Comparison of ENCODE assay signal across 9 mouse cellular contexts in the genomic region with DNA sequence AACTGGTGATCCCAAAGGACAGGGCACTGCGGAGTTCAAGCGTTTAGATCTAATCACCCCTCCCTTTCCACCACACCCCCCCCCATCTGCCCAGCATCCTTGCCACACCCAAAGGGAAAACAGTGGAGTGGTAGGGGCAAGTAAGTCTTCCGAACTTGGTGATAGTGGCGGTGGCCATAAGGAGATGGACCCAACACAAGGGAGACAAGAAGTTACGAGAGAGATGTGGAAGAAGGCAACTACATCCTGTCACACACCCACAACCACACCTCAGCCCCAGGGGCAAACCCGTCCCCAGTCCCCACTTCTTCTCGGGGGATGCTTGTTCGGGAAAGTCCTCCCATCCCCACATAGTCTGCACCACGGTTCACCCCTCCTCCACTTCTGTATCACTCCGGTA. TPM values are rescaled to one million over a fixed set of nuclear protein-coding genes. Genes with fewer than 3 reads are reported as not detected.
DNase-seq lines count a peak whose midpoint lies in the region; ATAC-seq and TF ChIP-seq lines count a peak whose summit lies in the region.
"Had no signal": no experiment of that assay in that cellular context is flagged by ENCODE, and none has a peak within 500 bp of the region (broad histone marks: within the 10 kb centered on the region; RNA-seq: fewer than 3 reads in every experiment).

No protein-coding gene starts in this region.

- no peaks in the 10 kb centered on the region for H3K36me3 ChIP-seq in erythroblast, embryonic 14.5 days (ENCODE audit: control insufficient read depth)
- H3K36me3 ChIP-seq in ES-E14 (ENCODE audit: control insufficient read depth, insufficient read depth, low read length, poor library complexity, severe bottlenecking) = no peaks in the 10 kb centered on the region
- no peaks in the 10 kb centered on the region for H3K36me3 ChIP-seq in hindbrain, embryonic 13.5 days

- H3K9ac ChIP-seq in ES-E14 (ENCODE audit: insufficient read depth, low read depth, low read length, poor library complexity, severe bottlenecking) = peak overlapping the region; percentile 87
- H3K9ac ChIP-seq in hindbrain, embryonic 13.5 days = peak overlapping the region; percentile 77

- ATAC-seq in erythroblast, adult 5-6 weeks (replicated peaks; ENCODE audit: low FRiP score, poor library complexity, severe bottlenecking) = no peak
- ATAC-seq in hindbrain, embryonic 13.5 days (ENCODE audit: low FRiP score) = no peak
- 0 out of 2 replicates have a peak, but pooled peaks have one; percentile 20 for ATAC-seq in megakaryocyte-erythroid progenitor cell, adult 5-6 weeks (replicated peaks; ENCODE audit: low FRiP score, low TSS enrichment, poor library complexity, severe bottlenecking)

- intact Hi-C loops in left cerebral cortex, postnatal 10 days (cut with DNase I) = no loop called here

- H3K4me3 ChIP-seq in erythroblast, embryonic 14.5 days (replicated peaks) = peak overlapping the region; percentile 59
- H3K4me3 ChIP-seq in ES-E14 (ENCODE audit: insufficient read depth in 1 of 2, low read depth in 1 of 2, low read length in 2 of 2, poor library complexity in 1 of 2, severe bottlenecking in 1 of 2) = peak overlapping the region; percentile 83 to 94
- peak overlapping the region; percentile 75 for H3K4me3 ChIP-seq in hindbrain, embryonic 13.5 days

- no peak for DNase-seq in ES-E14 (ENCODE audit: low read depth, low spot score)
- DNase-seq in thymus, postnatal 10 days (ENCODE audit: low spot score in 2 of 2) = no peak
- DNase-seq in layer of hippocampus, adult 18-20 months (ENCODE audit: low spot score in 2 of 2) = no peak
- DNase-seq in left cerebral cortex, postnatal 10 days (ENCODE audit: extremely low spot score in 1 of 2, low spot score in 2 of 2) = no peak
- DNase-seq: cerebellum, postnatal 14 days had no signal

- peaks cover 21% of the 10 kb centered on the region for H3K27me3 ChIP-seq in erythroblast, embryonic 14.5 days (ENCODE audit: control insufficient read depth)
- H3K27me3 ChIP-seq in hindbrain, embryonic 13.5 days = peaks cover 10% of the 10 kb centered on the region; the same call in 1 of the 2 replicates

- H3K9me3 ChIP-seq in erythroblast, embryonic 14.5 days (ENCODE audit: control insufficient read depth, low read length) = no peaks in the 10 kb centered on the region
- H3K9me3 ChIP-seq in ES-E14 (ENCODE audit: control insufficient read depth, insufficient read depth, low read depth, low read length) = no peaks in the 10 kb centered on the region
- H3K9me3 ChIP-seq in hindbrain, embryonic 13.5 days = no peaks in the 10 kb centered on the region

- WGBS in hindbrain, embryonic 13.5 days = 10% methylated on average over 10 of the region's 10 CpGs

- peaks cover 9% of the 10 kb centered on the region; the same call in 1 of the 2 replicates for H3K4me1 ChIP-seq in erythroblast, embryonic 14.5 days (ENCODE audit: control insufficient read depth)
- H3K4me1 ChIP-seq in ES-E14 (ENCODE audit: control insufficient read depth in 2 of 2, insufficient read depth in 2 of 2, low read length in 2 of 2, poor library complexity in 1 of 2) = peaks cover 6 to 19% of the 10 kb centered on the region in 2 experiments; a peak in 3 of 4 replicates
- H3K4me1 ChIP-seq in hindbrain, embryonic 13.5 days (replicated peaks) = peaks cover 35% of the 10 kb centered on the region

- no peak overlapping the region for H3K27ac ChIP-seq in ES-E14 (ENCODE audit: insufficient read depth, low read depth, low read length, poor library complexity, severe bottlenecking)
- no peak overlapping the region for H3K27ac ChIP-seq in hindbrain, embryonic 13.5 days

- peak overlapping the region; percentile 97 for H3K4me2 ChIP-seq in hindbrain, embryonic 13.5 days

- in situ Hi-C loops in ES-E14 (cut with MboI; ENCODE audit: low sequenced_read_pairs in 2 of 2, unreplicated experiment in 2 of 2) = no loop called here

TF ChIP-seq in ES-E14, 5 proteins besides CTCF, POLR2A, EP300 and RAD21:
- TF ChIP-seq HCFC1 (IDR thresholded peaks at IDR 0.05; ENCODE audit: borderline replicate concordance, insufficient read depth, low read length) (no peak), CHD2 (IDR thresholded peaks at IDR 0.05; ENCODE audit: low read depth, low read length) (no peak), ZC3H11A (IDR thresholded peaks at IDR 0.05; ENCODE audit: borderline replicate concordance, low read depth, low read length) (no peak), MAFK (IDR thresholded peaks at IDR 0.05; ENCODE audit: insufficient read depth, low read depth, low read length) (no peak), ZNF384 (IDR thresholded peaks at IDR 0.05; ENCODE audit: low read depth, low read length) (no peak)

RNA-seq across cellular contexts. Expression of gene Pdia5, which starts 0.9 kb away (rescaled TPM):
- 0.02 TPM in 1 of 2 replicates, not detected in the other for polyA plus RNA-seq in erythroblast, embryonic 14.5 days (2012)
- 4.0 and 6.3 TPM in 2 replicates for total RNA-seq in erythroblast, adult 5-6 weeks (2015; ENCODE audit: low replicate concordance)
- 1.2 TPM in 1 of 2 replicates, not detected in the other for total RNA-seq in erythroblast, adult 5-6 weeks (2017; ENCODE audit: low replicate concordance)
- 18.6 and 20.3 TPM in 2 replicates for total RNA-seq in ES-E14 (2012; rRNA removed)
- 15.4 and 17.1 TPM in 2 replicates for polyA plus RNA-seq in hindbrain, embryonic 13.5 days (2015; fragmentation: Nextera tagmentation; extraction: Ambion mirVana)
- 2.5 and 4.7 TPM in 2 replicates for total RNA-seq in megakaryocyte-erythroid progenitor cell, adult 5-6 weeks (2014; fragmentation: Nextera tagmentation)
- 2.3 TPM in 1 of 2 replicates, not detected in the other for total RNA-seq in megakaryocyte-erythroid progenitor cell, adult 5-6 weeks (2017)
- total RNA-seq in layer of hippocampus, adult 18-20 months (2021) = 1 to 10 TPM; 2.5 to 3.5 TPM
- 1 to 10 TPM; 4.3 to 5.1 TPM for total RNA-seq in left cerebral cortex, postnatal 10 days (2021)

RNA-seq across cellular contexts. Expression of gene Sema5b, which starts 51.2 kb away (rescaled TPM):
- polyA plus RNA-seq in erythroblast, embryonic 14.5 days (2012) = 0.02 TPM in 1 of 2 replicates, not detected in the other
- total RNA-seq in erythroblast, adult 5-6 weeks (2015; ENCODE audit: low replicate concordance) = not detected in 2 replicates
- not detected in 2 replicates for total RNA-seq in erythroblast, adult 5-6 weeks (2017; ENCODE audit: low replicate concordance)
- total RNA-seq in ES-E14 (2012; rRNA removed) = 6.4 and 13.3 TPM in 2 replicates
- polyA plus RNA-seq in hindbrain, embryonic 13.5 days (2015; fragmentation: Nextera tagmentation; extraction: Ambion mirVana) = 26.2 and 29.3 TPM in 2 replicates
- total RNA-seq in megakaryocyte-erythroid progenitor cell, adult 5-6 weeks (2014; fragmentation: Nextera tagmentation) = not detected in 2 replicates
- total RNA-seq in megakaryocyte-erythroid progenitor cell, adult 5-6 weeks (2017) = not detected in 2 replicates
- total RNA-seq in layer of hippocampus, adult 18-20 months (2021) = 10 to 100 TPM; 11.1 to 14.1 TPM
- total RNA-seq in left cerebral cortex, postnatal 10 days (2021) = 10 to 100 TPM; 27.4 to 29.5 TPM
